Mouse (Mus musculus) testis, postnatal 14 days (tissue): Measurements from ENCODE around the gene Micall2.

Source experiments
- DNase-seq: peaks from one replicate; pipeline ENCODE4 v3.0.0; 2021; ENCODE audit warnings: low spot score

The Micall2 gene

DNA sequence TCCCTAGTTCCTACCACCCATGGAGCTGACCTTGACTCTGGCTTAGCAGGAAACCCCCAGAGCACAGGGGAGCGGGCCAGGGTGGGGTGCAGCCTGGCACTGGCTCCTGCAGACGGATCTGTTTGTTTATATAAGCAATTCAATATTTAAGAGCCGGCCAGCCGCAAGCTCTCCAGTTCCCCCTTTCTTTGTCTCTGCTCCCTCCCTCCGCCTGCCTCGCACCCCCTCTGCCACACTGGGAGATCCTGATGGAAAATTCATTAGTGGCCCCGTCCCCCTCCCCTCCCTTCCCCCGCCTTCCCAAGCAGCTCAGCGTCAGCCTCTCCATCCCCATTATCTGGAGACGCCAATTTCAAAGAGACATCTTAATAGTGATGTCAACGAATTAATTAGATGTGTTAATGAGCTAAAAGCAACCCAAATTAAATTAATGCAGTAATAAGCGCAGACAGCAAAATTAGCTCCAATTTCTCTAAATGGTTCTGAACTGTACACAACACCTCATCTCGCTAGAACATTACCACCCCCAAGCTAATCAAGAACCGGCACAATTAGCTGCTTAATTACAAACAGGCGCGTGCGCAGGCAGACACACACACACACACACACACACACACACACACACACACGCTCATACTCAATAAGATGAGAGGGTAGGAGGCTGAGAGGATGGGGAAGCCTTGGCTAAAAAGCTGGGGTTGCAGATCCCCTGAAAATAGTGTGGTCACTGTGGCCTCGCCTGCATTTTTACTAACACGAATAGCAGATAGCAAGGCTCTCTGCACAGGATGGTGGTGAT lies 54.1 kb downstream of the Micall2 start:
- DNase-seq = no peak

DNA sequence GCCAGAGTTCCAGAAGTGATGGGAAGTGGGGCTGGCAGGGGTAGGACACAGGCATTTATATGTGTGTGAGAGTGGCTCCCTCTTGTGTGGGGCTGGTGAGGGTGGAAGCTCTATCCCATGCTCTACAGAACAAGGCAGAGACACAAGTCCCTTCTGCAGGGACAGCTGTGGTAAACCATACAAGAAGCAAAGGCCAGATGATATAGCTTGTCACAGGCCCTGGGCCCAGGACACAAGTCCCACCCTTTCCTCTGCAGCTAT lies 60.5 kb downstream of the Micall2 start:
- DNase-seq = no peak

DNA sequence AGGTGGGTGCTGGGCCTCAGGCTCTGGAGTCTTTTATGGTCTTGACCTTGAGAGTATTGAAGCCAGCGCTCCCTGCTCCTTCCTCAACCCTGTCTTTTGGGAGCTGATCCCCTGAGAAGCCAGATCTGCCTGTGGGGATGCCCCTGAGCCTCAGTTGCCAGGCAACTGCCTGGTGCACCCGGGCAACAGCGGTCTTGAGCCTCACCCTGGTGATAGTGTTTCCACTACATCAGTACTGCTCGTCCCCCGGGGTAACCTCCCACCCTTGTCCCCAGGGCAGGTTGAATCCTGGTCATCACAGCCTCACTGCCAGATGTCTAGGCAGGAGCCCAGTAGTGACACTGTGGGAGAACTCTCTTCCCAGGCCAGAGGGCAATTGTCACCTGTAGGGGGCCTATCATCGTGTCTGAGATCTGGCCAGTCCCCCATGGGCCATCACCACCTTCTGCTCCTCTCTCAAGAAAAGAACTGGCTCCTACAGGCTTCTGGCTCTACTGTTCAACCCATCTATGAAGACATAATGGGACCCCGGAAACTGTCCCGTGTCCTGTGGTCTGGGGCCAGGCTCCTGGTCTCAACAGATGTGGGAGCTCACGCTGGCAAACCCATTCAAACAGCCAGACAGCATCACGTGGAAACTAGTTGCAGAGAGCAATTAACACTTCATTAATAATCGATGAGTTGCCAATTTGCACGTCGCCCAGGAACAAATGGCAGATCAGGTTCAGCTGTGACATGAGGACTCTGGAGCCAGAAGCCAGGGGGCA lies 61.0 kb downstream of the Micall2 start:
- no peak for DNase-seq

DNA sequence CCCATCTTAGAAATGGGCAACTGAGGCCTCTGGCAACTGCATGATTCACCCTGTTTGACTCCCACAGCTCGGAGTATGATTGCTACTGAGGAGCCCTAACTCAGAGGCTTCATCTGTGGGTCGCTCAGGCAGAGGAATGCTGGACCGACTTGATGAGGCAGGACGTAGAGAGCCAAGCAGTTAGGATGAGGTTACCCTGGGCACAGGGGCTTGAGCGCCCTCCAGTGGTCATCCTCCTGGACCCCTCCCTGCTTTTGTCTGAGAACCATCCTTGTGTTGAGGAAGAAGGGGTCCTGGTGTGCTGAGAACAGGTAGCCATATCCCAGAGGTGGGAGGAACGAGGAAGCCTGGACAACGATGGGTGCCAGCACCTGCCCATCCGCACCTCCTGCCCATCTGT lies 66.8 kb downstream of the Micall2 start:
- DNase-seq = no peak

DNA sequence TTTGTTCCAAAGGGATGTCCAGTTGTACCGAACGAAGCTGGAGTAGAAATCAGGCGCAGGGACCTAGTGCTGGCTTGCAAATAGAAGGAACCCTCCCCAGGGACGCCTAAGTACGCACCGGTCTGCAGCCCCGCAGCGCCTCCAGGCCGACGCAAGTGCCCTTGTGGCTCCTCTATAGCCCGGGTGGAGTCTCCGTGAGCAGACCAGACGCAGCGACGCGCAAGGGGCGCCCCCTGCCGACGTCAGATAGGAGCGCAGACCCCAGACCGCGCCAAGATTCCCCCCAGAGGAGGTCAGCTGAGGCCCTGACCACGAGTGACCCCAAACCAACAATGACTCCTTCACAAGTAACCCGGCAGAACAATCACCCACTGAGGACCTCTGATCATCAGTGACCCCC lies 67.6 kb downstream of the Micall2 start:
- peak; percentile 62 for DNase-seq

DNA sequence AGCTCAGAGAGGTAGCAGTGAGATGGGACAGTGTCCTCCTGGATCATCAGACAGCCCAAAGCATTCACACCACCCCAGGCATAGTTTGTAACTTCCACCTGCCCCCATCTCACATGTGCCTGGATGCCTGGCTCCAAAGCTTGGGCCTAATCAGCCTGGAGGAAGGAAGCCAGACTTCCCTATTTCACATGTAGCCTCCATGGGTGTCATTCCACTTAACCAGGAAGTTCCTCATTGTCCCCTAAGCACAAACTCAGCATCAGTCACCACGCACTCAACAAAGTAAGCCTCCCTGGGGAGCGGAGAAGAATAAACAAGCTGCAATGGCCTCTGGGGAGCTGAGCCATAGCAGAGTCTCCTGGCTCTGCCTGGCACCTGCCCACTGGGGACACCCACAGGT lies 69.6 kb downstream of the Micall2 start:
- DNase-seq = no peak

DNA sequence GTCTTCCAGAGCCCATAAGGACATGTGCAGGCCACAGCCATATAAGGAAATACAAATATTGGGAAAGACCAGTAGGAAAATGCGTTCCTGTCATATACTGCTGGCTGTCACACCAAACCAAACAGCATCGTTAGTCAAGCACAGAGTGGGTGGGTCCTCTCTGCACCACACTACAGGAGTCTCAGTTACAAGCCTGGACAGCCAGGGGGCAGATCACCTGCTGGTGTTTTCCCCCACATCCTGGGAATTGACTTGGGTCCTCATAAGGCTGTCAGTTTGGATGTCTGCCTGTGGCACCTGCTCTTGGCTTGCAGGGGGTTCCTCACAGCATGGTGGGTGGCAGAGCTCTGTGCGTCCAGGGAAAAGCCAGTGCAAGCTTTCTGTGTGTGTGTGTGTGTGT lies 70.8 kb downstream of the Micall2 start:
- no peak for DNase-seq

DNA sequence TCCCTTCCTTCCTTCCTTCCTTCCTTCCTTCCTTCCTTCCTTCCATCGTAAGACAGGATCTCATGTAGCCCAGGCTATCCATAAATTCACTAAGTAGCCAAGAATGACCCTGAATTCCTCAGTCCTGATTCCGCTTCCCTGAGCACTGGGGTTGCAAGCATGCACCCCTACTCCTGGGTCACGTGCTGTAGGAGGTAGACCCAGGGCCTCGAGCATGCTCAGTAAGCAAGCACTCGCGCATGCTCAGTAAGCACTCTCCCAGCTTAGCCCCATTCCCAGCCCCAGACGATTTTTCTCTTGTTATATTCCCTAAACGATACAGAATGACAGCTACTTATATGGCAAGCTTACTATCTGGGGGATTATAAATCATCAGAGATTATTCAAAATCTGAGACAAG lies 74.4 kb downstream of the Micall2 start:
- DNase-seq = no peak

DNA sequence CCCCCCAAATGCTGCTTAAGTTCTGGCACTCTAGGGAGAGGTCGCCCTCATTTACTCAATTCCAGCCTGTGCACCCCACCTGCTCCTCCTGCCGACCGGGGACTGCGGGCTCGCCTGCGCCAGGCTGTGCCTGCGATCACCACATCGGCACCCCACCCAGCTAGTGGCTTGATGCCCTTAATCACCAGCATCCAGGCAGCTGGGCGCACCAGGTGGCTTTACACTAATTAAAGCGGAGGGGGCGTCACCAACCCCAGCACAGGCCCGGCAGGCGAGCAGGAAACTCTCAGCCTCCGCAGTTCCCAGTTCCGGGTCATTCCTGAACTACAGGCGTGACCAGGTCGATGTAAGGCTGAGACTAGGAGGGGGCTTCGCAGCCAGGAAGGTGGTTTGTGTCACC lies 76.8 kb downstream of the Micall2 start:
- no peak for DNase-seq

DNA sequence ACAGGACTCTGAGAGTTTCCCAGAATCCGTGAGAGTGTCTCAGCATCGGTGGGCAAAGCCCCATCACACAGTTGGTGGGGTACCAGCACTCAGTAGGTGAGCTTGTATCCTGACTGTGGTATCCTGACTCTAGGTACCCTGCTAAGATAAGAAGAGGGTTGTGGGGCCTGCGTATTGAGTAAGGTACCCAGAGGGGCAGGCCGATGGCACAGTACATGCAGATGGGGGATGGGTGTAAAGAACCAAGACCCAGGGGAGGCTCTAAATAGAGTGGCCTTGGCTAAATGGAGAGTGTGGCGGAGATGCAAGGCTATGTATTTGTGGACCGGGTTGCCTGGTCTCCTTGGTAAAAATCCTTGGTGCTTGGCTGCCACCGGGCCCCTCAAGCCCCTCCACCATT lies 77.3 kb downstream of the Micall2 start:
- no peak for DNase-seq

DNA sequence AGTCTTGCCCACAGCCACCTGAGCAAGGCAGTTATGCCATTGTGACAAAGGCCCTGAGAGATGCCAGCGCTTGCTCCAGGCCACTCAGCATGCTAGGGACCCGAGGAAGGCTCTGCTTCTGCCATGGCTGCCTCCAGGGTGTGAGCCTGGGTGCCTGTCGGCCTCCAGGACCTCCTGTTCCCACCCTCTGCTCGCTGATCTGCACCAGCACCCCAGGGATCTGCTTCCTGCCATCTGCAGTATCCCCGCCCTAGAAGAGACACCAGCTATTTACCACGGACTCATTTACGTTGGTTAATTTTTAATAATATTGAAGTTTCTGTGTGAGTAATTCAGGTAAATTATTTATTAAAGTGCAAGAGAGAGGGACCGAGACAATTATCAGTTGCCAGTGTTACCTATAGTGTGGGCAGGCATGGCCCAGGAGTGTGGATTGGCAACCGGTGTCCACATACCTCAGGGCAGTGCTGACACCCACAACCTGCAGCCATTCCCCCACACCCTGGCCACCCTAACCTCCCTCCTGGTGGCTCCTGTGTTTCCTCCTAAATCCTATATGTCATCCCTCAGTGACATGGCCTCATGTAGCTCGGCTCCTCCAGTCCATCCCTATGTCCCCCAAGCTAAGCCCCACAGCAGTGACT lies 78.1 kb downstream of the Micall2 start:
- no peak for DNase-seq
